Mouse (Mus musculus) lung, postnatal 4 days (tissue): ENCODE results near the gene Olfr1049.
"Not testable (repeated sequence)": the region's sequence is repeated elsewhere in the genome, so short reads cannot be mapped to it uniquely, and the experiment has no call there.

Experiments
- DNase-seq, 2 experiments: peaks; one replicate each; pipeline ENCODE4 v3.0.0; 2021

Gene Olfr1049

GRCm38 (mm10) chr2:86258228-86258627, at the start of gene Olfr1049:
Olfr1049 (minus strand) TSS chr2:86258328.
- DNase-seq: not testable (repeated sequence)

- no peak for DNase-seq
Measured at GRCm38 (mm10) chr2:86292155-86292554, 34.0 kb upstream of the Olfr1049 start, which contains the start of gene Olfr1052. Olfr1052 (plus strand) TSS chr2:86292455.

- DNase-seq: not testable (repeated sequence)
Measured at GRCm38 (mm10) chr2:86278988-86279387, 20.9 kb upstream of the Olfr1049 start, which contains the start of gene Olfr1051. Olfr1051 (minus strand) TSS chr2:86279088.

- DNase-seq: no peak
Measured at GRCm38 (mm10) chr2:86240189-86240588, 17.9 kb downstream of the Olfr1049 start, which contains the start of gene Olfr1048. Olfr1048 (minus strand) TSS chr2:86240289.

- DNase-seq: no peak
Measured at GRCm38 (mm10) chr2:86231301-86231700, 26.8 kb downstream of the Olfr1049 start, which contains the start of gene Olfr1047. Olfr1047 (minus strand) TSS chr2:86231401.

- DNase-seq: no peak
Measured at GRCm38 (mm10) chr2:86219214-86219613, 38.9 kb downstream of the Olfr1049 start, which contains the start of gene Olfr1046. Olfr1046 (minus strand) TSS chr2:86219314.
